Mouse (Mus musculus) left cerebral cortex, adult 2 months (tissue): ENCODE results near the gene Braf. TPM values are rescaled to one million over a fixed set of nuclear protein-coding genes. Genes with fewer than 3 reads are reported as not detected.

Experiments used
- DNase-seq, 2 experiments: peaks; one replicate each; pipeline ENCODE4 v3.0.0; 2021 to 2022; ENCODE audit warnings: low spot score in 2 of 2, mixed read lengths in 1 of 2; ENCODE audit errors: extremely low spot score in 1 of 2
- H3K27ac ChIP-seq: fragments of 200-600 bp; 2 replicates; pipeline ENCODE4 v1.8.1; 2022
- H3K4me3 ChIP-seq: fragments of 200-600 bp; 2 replicates; pipeline ENCODE4 v1.8.1; 2022
- CTCF ChIP-seq: fragments of 200-600 bp; IDR thresholded peaks from 2 replicates; pipeline ENCODE4 v1.8.1; 2022; ENCODE audit warnings: antibody characterized with exemption, mild to moderate bottlenecking, moderate library complexity
- intact Hi-C: fragments of 180-260 bp; cut with DNase I; formaldehyde crosslinking; loops from one replicate; pipeline ENCODE4 v1.15.1; 2025
- total RNA-seq, 2 experiments: library from RNA; stranded (reverse); gene quantifications; 2 replicates each; pipeline ENCODE4 v1.2.3; 2021

Gene Braf
- total RNA-seq, 2 experiments from 2014 or later, result 119 to 123 TPM

DNA sequence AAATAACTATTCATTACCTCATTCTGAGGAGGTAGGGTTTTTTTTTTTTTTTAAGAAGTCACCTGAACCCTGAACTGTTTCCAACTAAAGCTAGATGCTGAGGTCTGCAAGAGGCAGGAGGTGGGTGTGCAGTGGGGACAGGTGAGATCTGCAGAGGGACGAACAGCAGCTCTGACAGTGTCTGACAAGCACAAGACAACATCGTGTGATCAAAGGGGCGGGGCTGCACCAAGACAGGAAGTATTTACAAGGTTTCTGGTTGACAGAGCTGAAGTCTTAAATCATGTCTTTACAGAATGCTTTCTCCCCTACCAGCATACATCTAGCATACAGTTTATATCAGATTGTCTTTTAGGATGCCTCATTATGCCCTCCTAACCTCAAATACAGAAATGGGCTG is 118.4 kb downstream of the Braf start:
- 0 out of 2 replicates have a peak overlapping the region, but pooled peaks have one; percentile 4 for H3K27ac ChIP-seq
- DNase-seq, result no peak
- intact Hi-C loops, result no loop called here
- TF ChIP-seq CTCF, result no peak
- H3K4me3 ChIP-seq, result no peak overlapping the region

DNA sequence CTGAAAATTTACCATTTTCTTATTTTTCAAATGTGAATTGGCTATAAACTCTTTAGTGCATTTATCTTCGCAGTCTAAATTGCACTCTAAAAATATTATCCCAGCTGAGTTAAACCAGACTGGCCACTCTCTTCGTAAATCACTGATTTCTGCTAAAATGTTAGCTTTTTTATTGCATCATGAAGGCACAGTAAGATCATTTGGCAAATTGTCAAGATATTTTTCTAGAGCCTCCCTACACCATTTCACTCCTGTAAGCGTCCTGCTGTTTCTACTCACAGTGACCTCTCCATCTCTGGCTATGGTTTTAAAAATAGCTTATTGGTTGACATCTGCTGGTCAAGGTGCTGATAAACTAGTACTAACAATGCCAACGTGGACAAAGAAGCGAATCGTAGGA is 119.2 kb downstream of the Braf start:
- no peak for DNase-seq
- peak overlapping the region; percentile 4 for H3K27ac ChIP-seq
- no peak overlapping the region for H3K4me3 ChIP-seq
- intact Hi-C loops, result no loop called here
- TF ChIP-seq CTCF, result no peak

DNA sequence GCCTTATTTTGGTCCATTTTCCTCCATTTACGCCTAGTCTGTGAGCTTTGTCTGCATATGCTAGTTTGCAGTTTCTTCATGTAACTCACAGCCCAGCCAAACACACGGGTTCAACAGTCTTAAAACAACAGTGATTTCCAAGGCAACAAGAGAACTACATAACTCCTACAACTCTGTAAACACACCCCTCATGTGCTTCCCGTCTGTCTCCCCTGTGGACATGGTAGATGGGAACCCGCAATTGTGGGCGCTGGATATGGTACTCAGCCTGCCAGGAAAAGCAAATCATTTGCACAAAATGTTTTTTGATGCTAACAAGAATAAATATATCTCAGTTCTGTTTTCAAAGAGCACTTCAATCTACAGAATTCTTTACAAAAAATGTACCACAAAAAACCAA is 120.7 kb downstream of the Braf start:
- H3K27ac ChIP-seq, result no peak overlapping the region
- intact Hi-C loops, result loop anchor here (5.0 kb wide), 1 partner anchor 803 kb away; no protein-coding TSS in a partner anchor

DNA sequence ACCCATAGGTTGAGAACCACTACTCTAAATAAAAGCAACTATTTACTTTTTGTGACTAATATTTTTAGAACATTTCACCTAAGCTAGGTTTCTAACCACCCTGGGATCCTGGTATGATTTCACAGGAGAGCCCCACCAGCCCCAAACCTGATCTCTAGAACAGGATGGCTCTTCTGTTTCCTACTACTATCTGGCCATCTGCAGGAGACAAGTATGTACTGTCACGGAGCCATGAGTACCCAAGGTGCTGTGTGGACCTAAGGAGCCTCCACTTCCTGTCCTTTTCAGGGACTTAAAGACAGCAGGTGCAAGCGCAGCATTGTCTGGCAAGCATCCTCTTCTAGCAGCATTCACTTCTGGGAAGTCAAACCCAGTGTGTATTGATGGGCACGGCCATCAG is 123.4 kb downstream of the Braf start:
- Histone ChIP-seq H3K4me3 (no peak overlapping the region), H3K27ac (no peak overlapping the region)
- no peak for TF ChIP-seq CTCF
- DNase-seq, result no peak
- intact Hi-C loops, result loop anchor here (5.0 kb wide), 1 partner anchor 805 kb away; no protein-coding TSS in a partner anchor

More for the DNA sequence above, 120.7 kb downstream of the Braf start:
- TF ChIP-seq CTCF, result no peak
- no peak for DNase-seq
- no peak overlapping the region for H3K4me3 ChIP-seq

DNA sequence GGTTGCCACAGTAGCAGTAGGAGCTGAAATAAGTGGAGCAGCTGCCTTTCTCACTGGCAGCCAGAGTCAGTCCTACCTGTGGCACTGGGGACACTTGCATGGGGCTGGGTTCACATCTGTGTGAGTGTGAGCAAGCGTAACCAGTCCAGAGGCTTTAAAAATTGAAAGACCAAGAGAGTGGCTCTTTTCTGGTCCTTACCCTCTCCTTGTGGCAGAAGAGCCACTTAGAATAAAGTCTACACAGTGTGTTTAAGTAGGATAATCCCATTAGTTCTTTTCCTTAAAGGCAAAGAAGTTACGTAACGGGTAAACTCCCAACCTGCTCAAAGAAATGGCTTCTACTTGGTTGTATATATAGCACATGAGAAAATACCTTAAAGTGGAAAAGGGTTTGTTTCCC is 124.4 kb downstream of the Braf start:
- TF ChIP-seq CTCF, result no peak
- Histone ChIP-seq H3K4me3 (no peak overlapping the region), H3K27ac (no peak overlapping the region)
- intact Hi-C loops, result loop anchor here (5.0 kb wide), 1 partner anchor 806 kb away; no protein-coding TSS in a partner anchor
- DNase-seq, result no peak

DNA sequence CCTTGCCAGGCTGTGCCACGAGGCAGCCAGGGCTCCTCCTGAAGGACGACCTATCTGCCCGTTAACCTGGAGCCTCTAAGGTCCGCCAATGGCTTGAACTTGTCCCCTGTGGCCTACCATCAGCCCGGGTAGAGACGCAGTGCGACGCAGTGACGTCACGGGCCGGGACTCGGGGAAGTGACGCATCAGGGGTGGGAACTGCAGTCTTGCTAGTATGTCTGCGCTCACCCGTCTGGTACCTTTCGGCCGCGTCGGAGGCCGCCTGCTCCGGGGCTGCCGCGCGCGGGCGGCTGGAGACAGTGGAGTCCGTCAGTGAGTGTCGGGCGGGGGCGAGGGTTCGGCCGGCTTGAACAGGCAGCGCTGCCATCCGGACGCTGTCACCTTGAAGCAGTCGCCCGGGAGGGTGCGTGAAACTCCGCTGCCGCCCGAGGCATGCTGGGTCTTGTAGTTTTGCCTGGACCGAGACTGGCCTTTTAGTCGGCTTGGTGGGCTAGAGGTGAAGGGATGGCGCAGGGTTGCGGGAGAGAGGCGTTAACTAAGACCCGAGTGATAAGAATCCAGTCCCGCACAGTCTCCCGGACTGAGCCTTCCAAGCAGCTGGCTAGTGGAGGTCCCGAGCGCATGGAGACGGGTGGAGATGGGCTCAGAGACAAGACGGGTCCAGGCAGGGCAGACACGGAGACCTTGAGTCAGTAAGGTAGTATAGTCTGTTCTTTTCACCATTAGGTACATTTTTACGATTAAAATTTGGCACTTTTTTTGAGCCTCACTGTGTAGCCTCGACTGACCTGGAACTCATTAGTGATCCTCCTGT is 132.7 kb downstream of the Braf start, which contains the start of gene Ndufb2:
TSS of gene Ndufb2 (plus strand) at position 174 of the 814 bp plus-strand sequence.
- no peak for TF ChIP-seq CTCF
- intact Hi-C loops, result no loop called here
- peak within 1 kb of the TSS; percentile 100 for H3K27ac ChIP-seq
- peak; percentile 94 to 95 for DNase-seq
- peak within 1 kb of the TSS; percentile 93 for H3K4me3 ChIP-seq

DNA sequence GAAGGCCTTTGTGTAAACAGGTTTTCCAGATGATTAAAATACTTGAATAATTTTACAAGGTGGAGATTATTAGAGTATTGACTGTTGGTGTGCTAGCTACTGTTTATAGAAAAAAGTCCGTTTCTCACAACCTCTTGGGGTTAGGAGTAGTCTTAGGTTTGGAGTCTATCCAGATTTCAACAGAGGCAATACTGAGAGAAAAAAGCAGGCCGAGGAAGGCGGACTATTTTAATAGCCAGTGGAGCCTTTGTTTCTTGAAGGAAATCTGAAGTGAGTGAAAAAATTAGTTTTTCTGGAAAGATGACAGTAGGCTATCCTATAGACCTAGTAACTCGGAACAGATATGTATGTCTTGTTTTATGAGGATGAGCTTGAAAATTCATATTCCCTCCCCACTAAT is 133.8 kb downstream of the Braf start:
- TF ChIP-seq CTCF, result no peak
- no peak for DNase-seq
- no peak overlapping the region for H3K27ac ChIP-seq
- intact Hi-C loops, result no loop called here
- H3K4me3 ChIP-seq, result no peak overlapping the region

DNA sequence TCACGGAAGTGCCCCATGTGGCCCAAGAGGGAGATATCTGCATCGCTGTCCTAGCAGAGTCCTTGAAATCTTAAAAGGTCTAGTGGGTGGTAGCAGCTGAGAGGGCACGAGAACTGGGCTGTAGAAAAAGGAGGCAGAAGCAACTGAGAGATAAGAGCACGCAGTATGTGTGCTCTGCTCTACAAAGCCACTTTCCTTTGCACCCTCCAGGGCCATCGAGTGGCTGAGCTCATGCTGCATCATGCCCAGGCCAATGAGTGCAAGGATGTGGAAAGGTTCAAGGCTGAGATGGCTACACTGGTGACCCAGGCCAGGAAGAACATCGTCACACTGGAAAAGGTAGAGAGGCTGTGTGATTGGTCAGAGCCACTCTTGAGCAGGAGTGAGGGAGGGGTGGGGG is 139.7 kb downstream of the Braf start, which contains the start of gene Gm42420:
TSS of gene Gm42420 (plus strand) at position 237 of the 400 bp plus-strand sequence.
- H3K27ac ChIP-seq, result no peak within 1 kb of the TSS
- DNase-seq, result no peak
- intact Hi-C loops, result no loop called here
- H3K4me3 ChIP-seq, result no peak within 1 kb of the TSS
- TF ChIP-seq CTCF, result no peak

DNA sequence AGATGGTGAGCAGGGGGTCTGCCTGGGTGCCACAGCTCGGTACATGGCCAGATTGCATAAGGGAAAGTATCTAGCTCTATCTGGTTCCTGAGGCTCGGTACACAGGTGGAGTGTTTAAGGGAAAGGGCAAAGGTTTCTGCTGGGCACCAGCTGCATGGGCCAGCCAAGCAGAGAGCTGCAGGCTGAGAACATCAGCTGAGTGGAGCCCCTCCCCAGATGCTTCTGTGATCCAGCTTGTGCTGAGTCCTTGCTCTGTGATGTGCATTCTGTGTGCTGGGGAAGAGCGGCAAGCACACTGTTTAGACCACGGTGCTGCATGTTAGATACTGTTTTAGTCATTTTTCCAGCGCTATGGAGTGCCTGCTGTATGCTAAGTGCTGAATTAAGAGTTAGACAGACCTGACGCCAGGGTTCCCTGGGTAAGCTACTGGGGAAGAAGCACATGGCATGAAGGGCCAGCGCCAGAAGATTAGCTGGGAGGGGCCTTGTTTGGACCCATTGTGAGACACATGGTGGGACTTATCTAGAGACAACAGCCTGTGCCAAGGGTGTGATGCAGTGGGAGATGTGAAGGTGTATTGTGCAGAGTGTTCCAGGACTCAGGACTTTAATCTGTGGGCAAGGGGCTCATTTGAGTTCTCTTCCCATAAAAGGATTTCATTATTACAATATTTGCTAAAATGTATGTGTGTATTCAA is 144.0 kb downstream of the Braf start:
- no peak for TF ChIP-seq CTCF
- Histone ChIP-seq H3K4me3 (no peak overlapping the region), H3K27ac (no peak overlapping the region)
- intact Hi-C loops, result no loop called here
- DNase-seq, result no peak

DNA sequence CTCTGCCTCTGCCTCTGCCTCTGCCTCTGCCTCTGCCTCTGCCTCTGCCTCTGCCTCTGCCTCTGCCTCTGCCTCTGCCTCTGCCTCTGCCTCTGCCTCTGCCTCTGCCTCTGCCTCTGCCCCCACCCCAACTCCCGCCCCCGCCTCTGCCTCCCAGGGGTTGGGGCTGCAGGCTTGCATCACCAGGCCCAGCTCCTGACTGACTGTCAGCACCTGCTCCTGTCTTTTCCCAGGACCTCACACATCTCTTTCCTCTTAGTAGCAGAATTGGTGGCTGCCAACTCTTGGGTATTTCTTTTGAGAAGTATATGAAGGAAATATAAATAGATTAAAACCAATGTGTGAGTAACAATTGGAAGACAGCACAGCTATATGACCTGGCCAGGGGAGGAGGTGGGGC is 144.7 kb downstream of the Braf start:
- no peak overlapping the region for H3K27ac ChIP-seq
- H3K4me3 ChIP-seq, result no peak overlapping the region
- intact Hi-C loops, result no loop called here
- TF ChIP-seq CTCF, result no peak
- DNase-seq, result no peak

DNA sequence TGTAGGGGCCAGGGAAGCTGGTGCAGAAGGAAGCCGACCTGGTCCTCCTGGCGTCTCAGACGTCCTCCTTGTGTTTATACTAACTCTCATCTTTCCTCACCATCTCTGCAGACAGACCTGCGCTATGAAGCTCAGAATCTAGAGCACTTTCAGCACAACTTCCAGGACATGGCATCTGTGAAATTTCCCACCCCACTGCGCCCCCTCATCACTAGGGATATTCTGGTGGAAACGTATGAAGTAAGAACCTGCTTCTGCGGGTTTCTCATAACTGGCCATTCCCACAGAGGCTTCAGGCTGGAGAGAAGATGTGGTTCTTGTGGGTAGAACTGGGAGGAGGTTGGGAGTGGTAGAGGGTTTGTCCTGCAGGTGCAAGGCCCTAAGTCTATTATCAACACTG is 145.7 kb downstream of the Braf start:
- intact Hi-C loops, result no loop called here
- TF ChIP-seq CTCF, result no peak
- H3K27ac ChIP-seq, result 0 out of 2 replicates have a peak overlapping the region, but pooled peaks have one; percentile 15
- peak in 1 of 2 experiments; percentile 27 for DNase-seq
- no peak overlapping the region for H3K4me3 ChIP-seq

DNA sequence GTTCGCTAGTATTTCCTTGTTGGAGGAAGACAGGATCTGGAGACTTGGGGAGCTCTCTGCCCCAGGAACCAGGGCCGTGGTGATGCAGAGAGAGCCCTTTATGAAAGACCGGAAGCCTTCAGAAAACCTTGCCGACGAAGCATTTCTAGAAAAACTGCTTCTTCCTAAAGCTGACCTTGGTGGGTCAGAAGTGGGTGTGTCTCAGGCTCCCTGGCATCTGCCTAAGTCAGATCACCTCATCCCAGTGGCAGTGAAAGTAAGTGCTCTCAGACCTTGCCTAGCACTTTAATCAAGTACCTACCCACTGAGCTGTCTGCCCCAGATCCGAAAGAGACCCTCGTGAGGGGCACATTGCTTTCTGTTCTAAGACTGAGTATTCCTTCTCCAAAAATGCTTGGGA is 150.3 kb downstream of the Braf start:
- Histone ChIP-seq H3K27ac (no peak overlapping the region; the same call in 1 of the 2 replicates), H3K4me3 (peak overlapping the region; percentile 74)
- intact Hi-C loops, result no loop called here
- DNase-seq, result no peak
- TF ChIP-seq CTCF, result no peak
